Mouse (Mus musculus): Measurements from ENCODE around the gene Mrpl12. TPM values are rescaled to one million over a fixed set of nuclear protein-coding genes. Genes with fewer than 3 reads are reported as not detected.

Mrpl12 gene
- polyA plus RNA-seq, 1 experiment from 2014 or later: 113 TPM

GRCm38 (mm10) chr11:120518558-120518957 lies 34.1 kb downstream of the Mrpl12 start:
- no peak overlapping the region for H3K4me3 ChIP-seq (replicated peaks; ENCODE audit: low read depth, low read length)
- WGBS: 82% methylated on average over 6 of the region's 6 CpGs
- no peak for ATAC-seq (ENCODE audit: low FRiP score, low TSS enrichment)

DNA sequence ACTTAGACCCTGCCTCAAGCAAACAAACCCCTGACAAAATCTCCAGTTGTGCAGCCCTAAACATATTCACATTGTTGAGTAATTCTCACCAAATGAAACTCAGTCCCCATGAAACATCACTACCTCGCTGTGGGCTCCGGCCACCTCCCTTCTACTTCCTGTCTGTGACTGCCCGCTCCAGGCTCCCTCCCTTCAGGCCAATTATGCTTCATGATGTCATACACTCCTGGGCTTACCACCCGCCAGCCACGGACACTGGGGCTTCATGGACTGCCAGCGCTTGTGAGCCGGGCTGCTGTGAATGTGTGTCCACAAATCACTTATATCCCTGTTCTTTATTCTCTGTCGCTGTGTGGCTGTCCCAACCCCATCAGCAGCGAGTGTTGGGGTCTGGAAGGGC lies 35.3 kb downstream of the Mrpl12 start:
- no peak overlapping the region for H3K27ac ChIP-seq (replicated peaks; ENCODE audit: low read depth, low read length)
- H3K9ac ChIP-seq (replicated peaks; ENCODE audit: low read length): 0 out of 2 replicates have a peak overlapping the region, but pooled peaks have one; percentile 26
- H3K4me3 ChIP-seq (replicated peaks; ENCODE audit: low read depth, low read length): no peak overlapping the region
- ATAC-seq (ENCODE audit: low FRiP score, low TSS enrichment): no peak
- no peak for DNase-seq
- 58% methylated on average over 9 of the region's 9 CpGs for WGBS
- no peaks in the 10 kb centered on the region for H3K36me3 ChIP-seq (ENCODE audit: control insufficient read depth, insufficient read depth, low read length)
- H3K4me1 ChIP-seq (ENCODE audit: control insufficient read depth, insufficient read depth, low read length): no peaks in the 10 kb centered on the region
- no peak overlapping the region for H3K4me2 ChIP-seq (ENCODE audit: low read length)
- H3K9me3 ChIP-seq (ENCODE audit: control insufficient read depth, low read length): no peaks in the 10 kb centered on the region
- no peaks in the 10 kb centered on the region for H3K27me3 ChIP-seq (ENCODE audit: control insufficient read depth, insufficient read depth, low read length)

More at GRCm38 (mm10) chr11:120518558-120518957, 34.1 kb downstream of the Mrpl12 start:
- Histone ChIP-seq H3K27ac (replicated peaks; ENCODE audit: low read depth, low read length) (no peak overlapping the region), H3K9me3 (ENCODE audit: control insufficient read depth, low read length) (no peaks in the 10 kb centered on the region), H3K4me2 (ENCODE audit: low read length) (no peak overlapping the region), H3K9ac (replicated peaks; ENCODE audit: low read length) (no peak overlapping the region), H3K27me3 (ENCODE audit: control insufficient read depth, insufficient read depth, low read length) (no peaks in the 10 kb centered on the region), H3K4me1 (ENCODE audit: control insufficient read depth, insufficient read depth, low read length) (no peaks in the 10 kb centered on the region), H3K36me3 (ENCODE audit: control insufficient read depth, insufficient read depth, low read length) (no peaks in the 10 kb centered on the region)
- DNase-seq: no peak

DNA sequence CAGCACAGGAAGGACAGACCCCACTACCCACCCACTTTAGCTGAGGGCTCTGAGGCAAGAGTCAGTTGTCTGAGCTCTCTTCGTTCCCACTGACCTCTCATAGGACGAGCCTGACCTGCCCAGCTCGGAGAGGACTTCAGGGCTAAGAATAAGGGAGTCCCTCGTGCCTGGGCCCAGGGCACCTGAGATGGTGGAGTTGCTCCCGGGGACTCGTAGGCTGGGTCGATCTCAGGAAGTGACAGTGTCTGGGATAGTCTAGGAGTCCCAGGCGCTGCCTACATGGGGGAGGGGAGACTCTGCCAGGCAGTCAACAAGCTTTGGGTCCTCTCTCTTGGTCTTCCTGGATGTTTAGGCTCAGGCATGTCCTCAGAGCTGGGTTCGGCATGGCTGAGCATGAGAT lies 36.1 kb downstream of the Mrpl12 start:
- Histone ChIP-seq H3K4me1 (ENCODE audit: control insufficient read depth, insufficient read depth, low read length) (no peaks in the 10 kb centered on the region), H3K27ac (replicated peaks; ENCODE audit: low read depth, low read length) (no peak overlapping the region), H3K9me3 (ENCODE audit: control insufficient read depth, low read length) (no peaks in the 10 kb centered on the region), H3K9ac (replicated peaks; ENCODE audit: low read length) (no peak overlapping the region), H3K4me2 (ENCODE audit: low read length) (no peak overlapping the region), H3K4me3 (replicated peaks; ENCODE audit: low read depth, low read length) (no peak overlapping the region), H3K27me3 (ENCODE audit: control insufficient read depth, insufficient read depth, low read length) (no peaks in the 10 kb centered on the region), H3K36me3 (ENCODE audit: control insufficient read depth, insufficient read depth, low read length) (no peaks in the 10 kb centered on the region)
- DNase-seq: no peak
- 79% methylated on average over 9 of the region's 9 CpGs for WGBS
- no peak for ATAC-seq (ENCODE audit: low FRiP score, low TSS enrichment)

- 85% methylated on average over 5 of the region's 5 CpGs for WGBS
- H3K4me3 ChIP-seq (replicated peaks; ENCODE audit: low read depth, low read length): no peak overlapping the region
- no peaks in the 10 kb centered on the region for H3K4me1 ChIP-seq (ENCODE audit: control insufficient read depth, insufficient read depth, low read length)
- ATAC-seq (ENCODE audit: low FRiP score, low TSS enrichment) (no peak), DNase-seq (no peak)
- H3K9me3 ChIP-seq (ENCODE audit: control insufficient read depth, low read length): no peaks in the 10 kb centered on the region
- H3K36me3 ChIP-seq (ENCODE audit: control insufficient read depth, insufficient read depth, low read length): no peaks in the 10 kb centered on the region
- H3K27ac ChIP-seq (replicated peaks; ENCODE audit: low read depth, low read length): no peak overlapping the region
- no peaks in the 10 kb centered on the region for H3K27me3 ChIP-seq (ENCODE audit: control insufficient read depth, insufficient read depth, low read length)
- H3K4me2 ChIP-seq (ENCODE audit: low read length): no peak overlapping the region
- H3K9ac ChIP-seq (replicated peaks; ENCODE audit: low read length): no peak overlapping the region
Measured at GRCm38 (mm10) chr11:120520967-120521540, 36.6 kb downstream of the Mrpl12 start.

DNA sequence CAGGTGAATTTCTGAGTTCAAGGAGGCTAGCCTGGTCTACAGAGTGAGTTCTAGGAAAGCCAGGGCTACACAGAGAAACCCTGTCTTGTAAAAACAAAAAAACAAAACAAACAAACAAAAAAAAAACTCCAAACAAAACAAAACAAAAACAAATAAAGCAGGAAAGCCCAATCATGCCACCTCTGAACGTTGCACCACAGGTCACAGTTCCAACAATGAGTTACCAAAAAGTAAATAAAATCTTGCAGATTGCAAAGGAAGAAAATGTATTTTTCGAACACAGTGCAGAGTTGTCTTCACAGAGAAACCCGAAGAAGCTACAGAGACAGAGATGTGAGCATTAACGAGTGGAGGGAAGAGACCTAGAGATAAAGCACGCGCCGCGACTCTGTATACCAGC lies 38.2 kb downstream of the Mrpl12 start:
- WGBS: 88% methylated on average over 8 of the region's 8 CpGs
- Histone ChIP-seq H3K9me3 (ENCODE audit: control insufficient read depth, low read length) (no peaks in the 10 kb centered on the region), H3K9ac (replicated peaks; ENCODE audit: low read length) (no peak overlapping the region), H3K36me3 (ENCODE audit: control insufficient read depth, insufficient read depth, low read length) (no peaks in the 10 kb centered on the region), H3K4me2 (ENCODE audit: low read length) (no peak overlapping the region), H3K4me3 (replicated peaks; ENCODE audit: low read depth, low read length) (no peak overlapping the region), H3K27ac (replicated peaks; ENCODE audit: low read depth, low read length) (no peak overlapping the region), H3K27me3 (ENCODE audit: control insufficient read depth, insufficient read depth, low read length) (no peaks in the 10 kb centered on the region), H3K4me1 (ENCODE audit: control insufficient read depth, insufficient read depth, low read length) (no peaks in the 10 kb centered on the region)
- DNase-seq (no peak), ATAC-seq (ENCODE audit: low FRiP score, low TSS enrichment) (no peak)

- 74% methylated on average over 2 of the region's 2 CpGs for WGBS
- no peak for ATAC-seq (ENCODE audit: low FRiP score, low TSS enrichment)
- DNase-seq: no peak
- no peak overlapping the region for H3K4me2 ChIP-seq (ENCODE audit: low read length)
- no peaks in the 10 kb centered on the region for H3K36me3 ChIP-seq (ENCODE audit: control insufficient read depth, insufficient read depth, low read length)
- peaks cover 27% of the 10 kb centered on the region for H3K27me3 ChIP-seq (ENCODE audit: control insufficient read depth, insufficient read depth, low read length)
- H3K4me3 ChIP-seq (replicated peaks; ENCODE audit: low read depth, low read length): no peak overlapping the region
- H3K27ac ChIP-seq (replicated peaks; ENCODE audit: low read depth, low read length): no peak overlapping the region
- H3K9me3 ChIP-seq (ENCODE audit: control insufficient read depth, low read length): no peaks in the 10 kb centered on the region
- H3K9ac ChIP-seq (replicated peaks; ENCODE audit: low read length): no peak overlapping the region
- 0 out of 2 replicates have a peak, but pooled peaks cover 4% of the 10 kb centered on the region for H3K4me1 ChIP-seq (ENCODE audit: control insufficient read depth, insufficient read depth, low read length)
Measured at GRCm38 (mm10) chr11:120525959-120526358, 41.5 kb downstream of the Mrpl12 start.

DNA sequence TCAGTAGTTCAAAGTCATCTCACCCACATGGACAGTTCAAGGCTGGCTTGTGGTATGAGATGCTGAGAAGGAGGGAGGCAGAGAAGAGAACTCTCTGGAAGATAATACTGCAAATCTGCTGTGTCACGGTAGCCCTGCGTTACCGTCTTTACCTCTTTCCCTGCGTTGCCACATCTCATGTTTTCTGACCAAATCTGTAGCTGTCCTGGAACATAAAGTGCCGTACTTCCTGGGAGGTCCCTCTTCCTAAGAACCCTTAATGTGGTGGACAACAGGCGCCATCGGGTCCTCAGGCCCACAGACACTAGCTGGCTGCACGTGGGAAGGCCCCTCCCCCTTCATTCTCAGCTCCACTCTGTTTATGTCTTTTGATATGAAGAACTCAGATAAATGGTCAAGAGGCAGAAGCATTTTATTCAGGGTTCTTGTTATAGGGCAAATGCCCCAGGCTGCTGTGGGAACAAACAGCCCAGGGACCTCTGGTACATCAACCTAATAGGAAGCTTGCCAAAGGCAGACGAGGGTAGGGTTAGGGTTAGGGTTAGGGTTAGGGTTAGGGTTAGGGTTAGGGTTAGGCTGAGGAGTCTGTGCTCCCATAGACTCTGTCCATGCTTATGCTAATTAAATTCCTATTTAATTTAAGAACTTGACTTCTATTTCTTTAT lies 43.4 kb downstream of the Mrpl12 start:
- no peak overlapping the region for H3K9ac ChIP-seq (replicated peaks; ENCODE audit: low read length)
- 83% methylated on average over 9 of the region's 9 CpGs for WGBS
- DNase-seq (no peak), ATAC-seq (ENCODE audit: low FRiP score, low TSS enrichment) (no peak)
- H3K4me1 ChIP-seq (ENCODE audit: control insufficient read depth, insufficient read depth, low read length): 0 out of 2 replicates have a peak, but pooled peaks cover 4% of the 10 kb centered on the region
- H3K4me3 ChIP-seq (replicated peaks; ENCODE audit: low read depth, low read length): no peak overlapping the region
- peaks cover 45% of the 10 kb centered on the region for H3K27me3 ChIP-seq (ENCODE audit: control insufficient read depth, insufficient read depth, low read length)
- H3K9me3 ChIP-seq (ENCODE audit: control insufficient read depth, low read length): no peaks in the 10 kb centered on the region
- H3K36me3 ChIP-seq (ENCODE audit: control insufficient read depth, insufficient read depth, low read length): no peaks in the 10 kb centered on the region
- H3K4me2 ChIP-seq (ENCODE audit: low read length): no peak overlapping the region
- H3K27ac ChIP-seq (replicated peaks; ENCODE audit: low read depth, low read length): no peak overlapping the region

DNA sequence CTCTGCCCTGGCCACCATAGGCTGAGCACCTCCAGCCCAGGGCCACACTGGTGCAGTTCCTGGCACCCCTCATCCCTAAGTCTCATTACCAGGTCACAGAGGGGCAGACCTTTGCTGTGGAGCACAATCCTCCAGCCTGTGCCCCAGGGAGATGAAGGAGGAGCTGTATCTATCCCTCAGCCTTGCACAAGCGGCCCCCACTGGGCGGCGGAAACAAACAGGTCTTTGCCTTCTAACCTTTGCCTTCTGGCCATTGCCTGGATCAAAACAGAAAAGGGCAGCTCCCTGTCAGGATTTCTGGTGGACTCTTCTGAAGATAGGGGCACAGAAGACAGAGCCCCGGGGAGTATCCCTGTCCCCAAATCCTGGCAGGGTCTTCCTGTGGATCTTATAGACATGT lies 44.5 kb downstream of the Mrpl12 start:
- 52% methylated on average over 4 of the region's 4 CpGs for WGBS
- H3K9ac ChIP-seq (replicated peaks; ENCODE audit: low read length): no peak overlapping the region
- no peaks in the 10 kb centered on the region for H3K36me3 ChIP-seq (ENCODE audit: control insufficient read depth, insufficient read depth, low read length)
- no peak overlapping the region for H3K27ac ChIP-seq (replicated peaks; ENCODE audit: low read depth, low read length)
- ATAC-seq (ENCODE audit: low FRiP score, low TSS enrichment) (no peak), DNase-seq (no peak)
- H3K4me1 ChIP-seq (ENCODE audit: control insufficient read depth, insufficient read depth, low read length): 0 out of 2 replicates have a peak, but pooled peaks cover 4% of the 10 kb centered on the region
- no peak overlapping the region for H3K4me2 ChIP-seq (ENCODE audit: low read length)
- H3K27me3 ChIP-seq (ENCODE audit: control insufficient read depth, insufficient read depth, low read length): peaks cover 47% of the 10 kb centered on the region
- no peak overlapping the region for H3K4me3 ChIP-seq (replicated peaks; ENCODE audit: low read depth, low read length)
- H3K9me3 ChIP-seq (ENCODE audit: control insufficient read depth, low read length): no peaks in the 10 kb centered on the region

All from midbrain, embryonic 14.5 days (tissue).